Mouse (Mus musculus) spleen, adult 2 months (tissue): ENCODE data around the gene Trim80.

Experiments used
- CTCF ChIP-seq: fragments of 200-500 bp; IDR thresholded peaks from 2 replicates; pipeline ENCODE4 v1.5.1; 2011; ENCODE audit warnings: mild to moderate bottlenecking, inconsistent platforms; ENCODE audit not compliant: insufficient read depth, insufficient read length, insufficient replicate concordance; ENCODE audit errors: extremely low read depth
- POLR2A ChIP-seq: fragments of 200-500 bp; IDR thresholded peaks from 2 replicates; pipeline ENCODE4 v1.6.1; 2011; ENCODE audit warnings: low read depth, low read length, inconsistent platforms

GRCm38 (mm10) chr11:115435596-115436337, 4.6 kb upstream of the Trim80 start:
- no peak for TF ChIP-seq POLR2A
- no peak for TF ChIP-seq CTCF
